Mouse (Mus musculus): ENCODE measurements around the gene Tctn3.

- TF ChIP-seq POLR2A (IDR thresholded peaks at IDR 0.05; ENCODE audit: borderline replicate concordance, low read depth, low read length) (no peak), CTCF (IDR thresholded peaks at IDR 0.05; ENCODE audit: low read depth, low read length) (no peak)
These were observed 56.9 kb downstream of the Tctn3 start for GRCm38 (mm10) chr19:40555136-40555535.

Data from bone marrow macrophage, adult 2 months (primary cell).